Mouse (Mus musculus): Measurements from ENCODE around the gene Gipc3.

DNA sequence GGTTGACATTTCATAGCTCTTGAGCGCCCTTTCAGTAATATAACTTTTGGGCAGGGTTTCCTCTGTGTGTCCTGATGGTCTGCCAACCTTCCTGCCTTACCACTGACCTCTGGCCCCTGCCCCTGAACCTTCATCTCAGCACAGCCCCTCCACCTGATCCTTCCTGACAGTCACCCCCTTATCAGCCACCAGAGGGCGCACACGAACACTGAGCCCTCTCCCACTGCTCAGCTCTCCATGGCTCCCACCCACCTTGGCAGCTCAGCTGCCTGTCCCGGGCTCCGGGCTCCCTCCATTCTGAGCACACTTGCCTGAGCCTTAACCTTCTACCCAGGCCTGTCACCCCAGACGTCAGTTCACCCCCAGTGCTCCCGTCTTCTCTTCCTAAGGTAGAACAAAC is 53.8 kb downstream of the Gipc3 start:
- TF ChIP-seq POLR2A (IDR thresholded peaks at IDR 0.05; ENCODE audit: insufficient read depth, low read depth, low read length) (no peak), CTCF (IDR thresholded peaks at IDR 0.05; ENCODE audit: insufficient read depth, low read depth, low read length) (peak; percentile 94)

All from olfactory bulb, adult 2 months (tissue).